9 mouse cellular contexts compared by ENCODE assay signal in genomic region chr17:47473434-47473974, GRCm38 (mm10). TPM values are rescaled to one million over a fixed set of nuclear protein-coding genes. Genes with fewer than 3 reads are reported as not detected.
DNase-seq lines count a peak whose midpoint lies in the region.
"Had no signal": no experiment of that assay in that cellular context is flagged by ENCODE, and none has a peak within 500 bp of the region (broad histone marks: within the 10 kb centered on the region; RNA-seq: fewer than 3 reads in every experiment).

No protein-coding gene starts in this region.

- no peaks in the 10 kb centered on the region for H3K9me3 ChIP-seq in heart, embryonic 10.5 days
- no peaks in the 10 kb centered on the region for H3K9me3 ChIP-seq in limb, embryonic 10.5 days (replicated peaks)
- H3K9me3 ChIP-seq: embryonic facial prominence, embryonic 15.5 days had no signal

- WGBS in heart, embryonic 10.5 days, result 17% methylated on average over 8 of the region's 8 CpGs
- 15% methylated on average over 8 of the region's 8 CpGs for WGBS in limb, embryonic 10.5 days

- no peaks in the 10 kb centered on the region; the same call in 1 of the 2 replicates for H3K36me3 ChIP-seq in heart, embryonic 10.5 days
- peaks cover under 1% of the 10 kb centered on the region; the same call in 1 of the 2 replicates for H3K36me3 ChIP-seq in limb, embryonic 10.5 days
- H3K36me3 ChIP-seq: embryonic facial prominence, embryonic 15.5 days had no signal

- peak; percentile 22 for DNase-seq in heart, adult 8-10 months (ENCODE audit: low spot score)
- DNase-seq in heart, embryonic 10.5 days (ENCODE audit: low spot score), result no peak
- DNase-seq in urinary bladder, postnatal 14 days (ENCODE audit: low spot score), result peak; percentile 64
- DNase-seq in urinary bladder, postnatal 10 days (ENCODE audit: low spot score), result no peak
- peak; percentile 58 to 67 for DNase-seq in cerebellum, postnatal 10 days
- peak; percentile 69 for DNase-seq in limb, embryonic 10.5 days (ENCODE audit: low spot score)
- DNase-seq in spleen, adult 12 weeks (ENCODE audit: low spot score), result peak; percentile 53
- no peak for DNase-seq in urinary bladder, adult 2 months (ENCODE audit: low spot score)

- H3K4me1 ChIP-seq in heart, embryonic 10.5 days, result peaks cover 26% of the 10 kb centered on the region
- peaks cover 10% of the 10 kb centered on the region for H3K4me1 ChIP-seq in limb, embryonic 10.5 days

- no peak overlapping the region for H3K4me3 ChIP-seq in heart, embryonic 10.5 days
- H3K4me3 ChIP-seq in limb, embryonic 10.5 days, result no peak overlapping the region
- H3K4me3 ChIP-seq: embryonic facial prominence, embryonic 15.5 days had no signal

- H3K27me3 ChIP-seq in heart, embryonic 10.5 days (ENCODE audit: insufficient read depth, poor library complexity, severe bottlenecking), result peaks cover 26% of the 10 kb centered on the region
- peaks cover 42% of the 10 kb centered on the region for H3K27me3 ChIP-seq in limb, embryonic 10.5 days (ENCODE audit: low read depth, poor library complexity, severe bottlenecking)

- no peak overlapping the region for H3K27ac ChIP-seq in heart, embryonic 10.5 days
- H3K27ac ChIP-seq in limb, embryonic 10.5 days, result no peak overlapping the region
- H3K27ac ChIP-seq: embryonic facial prominence, embryonic 15.5 days had no signal

RNA-seq across cellular contexts. Expression of gene Taf8, which starts 28.6 kb away (rescaled TPM):
- total RNA-seq in heart, adult 8-10 months (2022), result 10 to 100 TPM in 2 of 4 experiments, 1 to 10 TPM in 2; 9.1 to 12.5 (median 10.4) TPM
- polyA plus RNA-seq in heart, embryonic 10.5 days (2016; fragmentation: Nextera tagmentation; extraction: Ambion mirVana), result 23.0 and 28.5 TPM in 2 replicates
- 32.1 and 36.8 TPM in 2 replicates for polyA plus RNA-seq in limb, embryonic 10.5 days (2016; fragmentation: Nextera tagmentation; extraction: Ambion mirVana)
- 29.5 and 33.2 TPM in 2 replicates for polyA plus RNA-seq in urinary bladder, adult 2 months (2012; rRNA removed)

RNA-seq across cellular contexts. Expression of gene Ccnd3, which starts 31.3 kb away (rescaled TPM):
- total RNA-seq in heart, adult 8-10 months (2022), result 10 to 100 TPM; 74.4 to 82.2 (median 75.2) TPM
- 552 and 644 TPM in 2 replicates for polyA plus RNA-seq in heart, embryonic 10.5 days (2016; fragmentation: Nextera tagmentation; extraction: Ambion mirVana)
- polyA plus RNA-seq in limb, embryonic 10.5 days (2016; fragmentation: Nextera tagmentation; extraction: Ambion mirVana), result 405 and 413 TPM in 2 replicates
- polyA plus RNA-seq in urinary bladder, adult 2 months (2012; rRNA removed), result 110 and 134 TPM in 2 replicates

RNA-seq across cellular contexts. Expression of gene 1700001C19Rik, which starts 36.3 kb away (rescaled TPM):
- not detected for total RNA-seq in heart, adult 8-10 months (2022)
- 0.63 and 1.3 TPM in 2 replicates for polyA plus RNA-seq in heart, embryonic 10.5 days (2016; fragmentation: Nextera tagmentation; extraction: Ambion mirVana)
- polyA plus RNA-seq in limb, embryonic 10.5 days (2016; fragmentation: Nextera tagmentation; extraction: Ambion mirVana), result 0.24 and 0.31 TPM in 2 replicates
- polyA plus RNA-seq in urinary bladder, adult 2 months (2012; rRNA removed), result 0.26 and 0.43 TPM in 2 replicates

RNA-seq across cellular contexts. Expression of gene AI661453, which starts 37.1 kb away (rescaled TPM):
- 1 to 10 TPM in 3 of 4 experiments, under 1 TPM in 1; 0.50 to 2.1 (median 1.2) TPM for total RNA-seq in heart, adult 8-10 months (2022)
- 0.99 and 1.1 TPM in 2 replicates for polyA plus RNA-seq in heart, embryonic 10.5 days (2016; fragmentation: Nextera tagmentation; extraction: Ambion mirVana)
- 0.23 and 0.33 TPM in 2 replicates for polyA plus RNA-seq in limb, embryonic 10.5 days (2016; fragmentation: Nextera tagmentation; extraction: Ambion mirVana)
- 9.4 and 14.9 TPM in 2 replicates for polyA plus RNA-seq in urinary bladder, adult 2 months (2012; rRNA removed)

Comparison
In these comparisons a context has a peak if more than half of its experiments do, and no peak if none do; other contexts are left out.
1. DNase-seq: peak in heart, adult 8-10 months (single experiment), urinary bladder, postnatal 14 days (single experiment), cerebellum, postnatal 10 days (2 of 2), limb, embryonic 10.5 days (single experiment) and spleen, adult 12 weeks (single experiment); none in heart, embryonic 10.5 days (single experiment), urinary bladder, postnatal 10 days (single experiment) and urinary bladder, adult 2 months (single experiment).